Mouse (Mus musculus): Measurements from ENCODE around the gene Hyal5. TPM values are rescaled to one million over a fixed set of nuclear protein-coding genes. Genes with fewer than 3 reads are reported as not detected.

The Hyal5 gene
- total RNA-seq, 1 experiment: not detected

GRCm38 (mm10) chr6:24894874-24895183 is 37.0 kb downstream of the Hyal5 start:
- H3K4me3 ChIP-seq (ENCODE audit: insufficient read depth in 1 of 2, low read depth in 1 of 2, low read length in 2 of 2, poor library complexity in 1 of 2, severe bottlenecking in 1 of 2): no peak overlapping the region
- TF ChIP-seq HCFC1 (IDR thresholded peaks at IDR 0.05; ENCODE audit: borderline replicate concordance, insufficient read depth, low read length): no peak
- no peak for TF ChIP-seq ZNF384 (IDR thresholded peaks at IDR 0.05; ENCODE audit: low read depth, low read length)
- TF ChIP-seq ZC3H11A (IDR thresholded peaks at IDR 0.05; ENCODE audit: borderline replicate concordance, low read depth, low read length): no peak
- TF ChIP-seq CHD2 (IDR thresholded peaks at IDR 0.05; ENCODE audit: low read depth, low read length): no peak
- no peak for TF ChIP-seq MAFK (IDR thresholded peaks at IDR 0.05; ENCODE audit: insufficient read depth, low read depth, low read length)
- DNase-seq (ENCODE audit: low read depth, low spot score): no peak

DNA sequence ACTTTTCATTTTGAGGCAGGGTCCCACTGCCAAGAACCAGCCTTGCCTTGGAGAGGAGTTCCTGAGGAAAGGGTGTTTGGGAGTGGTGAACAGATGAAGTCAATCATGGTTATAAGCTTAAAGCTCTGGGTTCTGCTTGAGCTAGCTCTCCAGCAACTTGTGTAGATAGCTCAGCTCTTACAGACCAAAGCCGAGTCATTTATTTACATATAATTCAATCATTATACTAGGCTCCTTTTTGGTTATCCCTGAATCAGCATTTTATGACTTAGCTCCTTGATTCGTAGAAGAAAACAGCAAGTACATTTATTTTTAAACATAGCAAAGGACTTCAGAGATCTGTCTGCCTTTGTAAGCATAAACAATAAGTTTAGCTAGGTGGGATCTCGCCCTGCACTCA is 47.3 kb downstream of the Hyal5 start:
- TF ChIP-seq ZNF384 (IDR thresholded peaks at IDR 0.05; ENCODE audit: low read depth, low read length) (no peak), MAFK (IDR thresholded peaks at IDR 0.05; ENCODE audit: insufficient read depth, low read depth, low read length) (0 out of 2 replicates have a peak, but pooled peaks have one; percentile 53)
- no peak for DNase-seq (ENCODE audit: low read depth, low spot score)
- no peak overlapping the region for H3K27ac ChIP-seq (ENCODE audit: insufficient read depth, low read depth, low read length, poor library complexity, severe bottlenecking)
- in situ Hi-C loops (cut with MboI; ENCODE audit: low sequenced_read_pairs in 2 of 2, unreplicated experiment in 2 of 2): no loop called here
- H3K36me3 ChIP-seq (ENCODE audit: control insufficient read depth, insufficient read depth, low read length, poor library complexity, severe bottlenecking): no peaks in the 10 kb centered on the region
- no peaks in the 10 kb centered on the region for H3K4me1 ChIP-seq (ENCODE audit: control insufficient read depth in 2 of 2, insufficient read depth in 2 of 2, low read length in 2 of 2, poor library complexity in 1 of 2)
- H3K9ac ChIP-seq (ENCODE audit: insufficient read depth, low read depth, low read length, poor library complexity, severe bottlenecking): no peak overlapping the region
- H3K4me3 ChIP-seq (ENCODE audit: insufficient read depth in 1 of 2, low read depth in 1 of 2, low read length in 2 of 2, poor library complexity in 1 of 2, severe bottlenecking in 1 of 2): no peak overlapping the region
- H3K9me3 ChIP-seq (ENCODE audit: control insufficient read depth, insufficient read depth, low read depth, low read length): no peaks in the 10 kb centered on the region

More at GRCm38 (mm10) chr6:24894874-24895183, 37.0 kb downstream of the Hyal5 start:
- H3K4me1 ChIP-seq (ENCODE audit: control insufficient read depth in 2 of 2, insufficient read depth in 2 of 2, low read length in 2 of 2, poor library complexity in 1 of 2): no peaks in the 10 kb centered on the region
- H3K27ac ChIP-seq (ENCODE audit: insufficient read depth, low read depth, low read length, poor library complexity, severe bottlenecking): no peak overlapping the region
- H3K36me3 ChIP-seq (ENCODE audit: control insufficient read depth, insufficient read depth, low read length, poor library complexity, severe bottlenecking): no peaks in the 10 kb centered on the region
- H3K9ac ChIP-seq (ENCODE audit: insufficient read depth, low read depth, low read length, poor library complexity, severe bottlenecking): no peak overlapping the region
- no peaks in the 10 kb centered on the region for H3K9me3 ChIP-seq (ENCODE audit: control insufficient read depth, insufficient read depth, low read depth, low read length)
- in situ Hi-C loops (cut with MboI; ENCODE audit: low sequenced_read_pairs in 2 of 2, unreplicated experiment in 2 of 2): no loop called here

DNA sequence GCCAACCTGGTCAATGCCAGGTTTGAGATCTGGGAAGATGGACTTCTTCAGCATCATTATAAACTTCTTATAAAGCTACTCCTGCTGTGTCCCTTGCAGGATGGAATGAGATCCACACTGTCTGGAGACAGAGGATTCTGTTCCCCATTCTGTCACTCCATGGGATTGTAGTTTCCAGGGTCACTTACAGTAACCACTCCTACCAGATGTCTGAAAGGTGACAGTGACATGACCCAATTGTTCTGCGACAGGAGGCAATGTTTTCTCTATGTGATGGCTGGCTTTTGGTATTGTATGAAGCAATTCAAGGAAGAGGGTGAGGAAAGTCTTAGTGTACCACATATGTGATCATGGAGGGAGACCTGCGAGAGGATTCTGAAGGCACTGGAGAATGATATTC is 50.0 kb downstream of the Hyal5 start:
- H3K9ac ChIP-seq (ENCODE audit: insufficient read depth, low read depth, low read length, poor library complexity, severe bottlenecking): no peak overlapping the region
- no peak for DNase-seq (ENCODE audit: low read depth, low spot score)
- no peak for TF ChIP-seq ZNF384 (IDR thresholded peaks at IDR 0.05; ENCODE audit: low read depth, low read length)
- TF ChIP-seq MAFK (IDR thresholded peaks at IDR 0.05; ENCODE audit: insufficient read depth, low read depth, low read length): no peak
- TF ChIP-seq CHD2 (IDR thresholded peaks at IDR 0.05; ENCODE audit: low read depth, low read length): no peak
- no peak for TF ChIP-seq HCFC1 (IDR thresholded peaks at IDR 0.05; ENCODE audit: borderline replicate concordance, insufficient read depth, low read length)
- TF ChIP-seq ZC3H11A (IDR thresholded peaks at IDR 0.05; ENCODE audit: borderline replicate concordance, low read depth, low read length): no peak
- no peaks in the 10 kb centered on the region for H3K36me3 ChIP-seq (ENCODE audit: control insufficient read depth, insufficient read depth, low read length, poor library complexity, severe bottlenecking)
- H3K9me3 ChIP-seq (ENCODE audit: control insufficient read depth, insufficient read depth, low read depth, low read length): no peaks in the 10 kb centered on the region
- no peak overlapping the region for H3K4me3 ChIP-seq (ENCODE audit: insufficient read depth in 1 of 2, low read depth in 1 of 2, low read length in 2 of 2, poor library complexity in 1 of 2, severe bottlenecking in 1 of 2)
- H3K27ac ChIP-seq (ENCODE audit: insufficient read depth, low read depth, low read length, poor library complexity, severe bottlenecking): no peak overlapping the region
- H3K4me1 ChIP-seq (ENCODE audit: control insufficient read depth in 2 of 2, insufficient read depth in 2 of 2, low read length in 2 of 2, poor library complexity in 1 of 2): no peaks in the 10 kb centered on the region
- in situ Hi-C loops (cut with MboI; ENCODE audit: low sequenced_read_pairs in 2 of 2, unreplicated experiment in 2 of 2): no loop called here

GRCm38 (mm10) chr6:24910016-24910727 is 52.4 kb downstream of the Hyal5 start:
- Histone ChIP-seq H3K9me3 (ENCODE audit: control insufficient read depth, insufficient read depth, low read depth, low read length) (no peaks in the 10 kb centered on the region), H3K27ac (ENCODE audit: insufficient read depth, low read depth, low read length, poor library complexity, severe bottlenecking) (no peak overlapping the region), H3K9ac (ENCODE audit: insufficient read depth, low read depth, low read length, poor library complexity, severe bottlenecking) (no peak overlapping the region), H3K36me3 (ENCODE audit: control insufficient read depth, insufficient read depth, low read length, poor library complexity, severe bottlenecking) (no peaks in the 10 kb centered on the region), H3K4me1 (ENCODE audit: control insufficient read depth in 2 of 2, insufficient read depth in 2 of 2, low read length in 2 of 2, poor library complexity in 1 of 2) (no peaks in the 10 kb centered on the region), H3K4me3 (ENCODE audit: insufficient read depth in 1 of 2, low read depth in 1 of 2, low read length in 2 of 2, poor library complexity in 1 of 2, severe bottlenecking in 1 of 2) (no peak overlapping the region)
- TF ChIP-seq ZNF384 (IDR thresholded peaks at IDR 0.05; ENCODE audit: low read depth, low read length) (no peak), CHD2 (IDR thresholded peaks at IDR 0.05; ENCODE audit: low read depth, low read length) (no peak), HCFC1 (IDR thresholded peaks at IDR 0.05; ENCODE audit: borderline replicate concordance, insufficient read depth, low read length) (no peak), ZC3H11A (IDR thresholded peaks at IDR 0.05; ENCODE audit: borderline replicate concordance, low read depth, low read length) (no peak), MAFK (IDR thresholded peaks at IDR 0.05; ENCODE audit: insufficient read depth, low read depth, low read length) (no peak)
- in situ Hi-C loops (cut with MboI; ENCODE audit: low sequenced_read_pairs in 2 of 2, unreplicated experiment in 2 of 2): no loop called here
- no peak for DNase-seq (ENCODE audit: low read depth, low spot score)

DNA sequence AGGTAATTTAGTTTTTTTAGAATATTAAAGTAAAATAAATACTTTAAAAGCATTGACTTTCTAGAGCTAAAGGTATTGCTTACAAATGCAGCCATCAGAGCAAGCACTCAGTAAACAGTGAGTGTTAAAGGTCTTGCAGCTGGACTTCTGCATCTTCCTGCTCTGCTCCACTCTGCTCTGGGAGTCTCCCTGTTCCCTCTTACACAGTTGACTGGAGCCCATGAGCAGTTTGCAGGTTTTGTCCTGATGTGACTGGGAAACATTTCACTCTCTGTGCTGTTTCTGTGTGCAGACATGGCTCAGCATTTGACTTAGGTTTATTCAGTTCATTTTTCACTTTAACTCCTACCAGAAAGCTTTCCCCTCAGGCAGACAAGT is 52.9 kb downstream of the Hyal5 start:
- in situ Hi-C loops (cut with MboI; ENCODE audit: low sequenced_read_pairs in 2 of 2, unreplicated experiment in 2 of 2): no loop called here
- H3K4me1 ChIP-seq (ENCODE audit: control insufficient read depth in 2 of 2, insufficient read depth in 2 of 2, low read length in 2 of 2, poor library complexity in 1 of 2): no peaks in the 10 kb centered on the region
- H3K9ac ChIP-seq (ENCODE audit: insufficient read depth, low read depth, low read length, poor library complexity, severe bottlenecking): no peak overlapping the region

More for the DNA sequence above, 52.9 kb downstream of the Hyal5 start:
- H3K9me3 ChIP-seq (ENCODE audit: control insufficient read depth, insufficient read depth, low read depth, low read length): no peaks in the 10 kb centered on the region
- no peak overlapping the region for H3K4me3 ChIP-seq (ENCODE audit: insufficient read depth in 1 of 2, low read depth in 1 of 2, low read length in 2 of 2, poor library complexity in 1 of 2, severe bottlenecking in 1 of 2)
- no peaks in the 10 kb centered on the region for H3K36me3 ChIP-seq (ENCODE audit: control insufficient read depth, insufficient read depth, low read length, poor library complexity, severe bottlenecking)
- H3K27ac ChIP-seq (ENCODE audit: insufficient read depth, low read depth, low read length, poor library complexity, severe bottlenecking): no peak overlapping the region
- no peak for TF ChIP-seq ZNF384 (IDR thresholded peaks at IDR 0.05; ENCODE audit: low read depth, low read length)
- TF ChIP-seq HCFC1 (IDR thresholded peaks at IDR 0.05; ENCODE audit: borderline replicate concordance, insufficient read depth, low read length): no peak
- no peak for TF ChIP-seq ZC3H11A (IDR thresholded peaks at IDR 0.05; ENCODE audit: borderline replicate concordance, low read depth, low read length)
- TF ChIP-seq MAFK (IDR thresholded peaks at IDR 0.05; ENCODE audit: insufficient read depth, low read depth, low read length): no peak
- DNase-seq (ENCODE audit: low read depth, low spot score): no peak

All from ES-E14 (cell line).